In genomic region chr4:99131227-99131653, GRCm38 (mm10) we compare ENCODE assay signal across 24 mouse cellular contexts. TPM values are rescaled to one million over a fixed set of nuclear protein-coding genes. Genes with fewer than 3 reads are reported as not detected.
DNase-seq lines count a peak whose midpoint lies in the region; ATAC-seq and TF ChIP-seq lines count a peak whose summit lies in the region.
"Had no signal": no experiment of that assay in that cellular context is flagged by ENCODE, and none has a peak within 500 bp of the region (broad histone marks: within the 10 kb centered on the region; RNA-seq: fewer than 3 reads in every experiment).

No protein-coding gene starts in this region.

- no peaks in the 10 kb centered on the region for H3K9me3 ChIP-seq in intestine, postnatal 0 days (ENCODE audit: control insufficient read depth)
- H3K9me3 ChIP-seq: embryonic facial prominence, embryonic 15.5 days; heart, embryonic 10.5 days; limb, embryonic 12.5 days; liver, embryonic 13.5 days had no signal

- H3K4me3 ChIP-seq in intestine, postnatal 0 days (ENCODE audit: low read depth, low read length) = no peak overlapping the region
- H3K4me3 ChIP-seq: embryonic facial prominence, embryonic 15.5 days; heart, embryonic 10.5 days; limb, embryonic 12.5 days; liver, embryonic 13.5 days had no signal

- peak; percentile 93 for ATAC-seq in intestine, postnatal 0 days
- ATAC-seq: forebrain, embryonic 16.5 days; hindbrain, embryonic 16.5 days; midbrain, embryonic 16.5 days had no signal

- TF ChIP-seq CTCF in intestine, postnatal 0 days (IDR thresholded peaks at IDR 0.05; ENCODE audit: low read depth) = no peak

- no peak overlapping the region for H3K9ac ChIP-seq in intestine, postnatal 0 days (ENCODE audit: low read depth, low read length)
- H3K9ac ChIP-seq: embryonic facial prominence, embryonic 15.5 days; limb, embryonic 12.5 days; liver, embryonic 13.5 days had no signal

- peak overlapping the region; percentile 81 for H3K27ac ChIP-seq in intestine, postnatal 0 days (ENCODE audit: low read depth, low read length)
- H3K27ac ChIP-seq: embryonic facial prominence, embryonic 15.5 days; heart, embryonic 10.5 days; limb, embryonic 12.5 days; liver, embryonic 13.5 days had no signal

- no peaks in the 10 kb centered on the region for H3K4me1 ChIP-seq in intestine, postnatal 0 days (replicated peaks; ENCODE audit: control insufficient read depth, insufficient read depth, low read length)
- H3K4me1 ChIP-seq: embryonic facial prominence, embryonic 15.5 days; heart, embryonic 10.5 days; liver, embryonic 13.5 days had no signal

- no peaks in the 10 kb centered on the region for H3K36me3 ChIP-seq in intestine, postnatal 0 days (ENCODE audit: control insufficient read depth, insufficient read depth)
- H3K36me3 ChIP-seq: embryonic facial prominence, embryonic 15.5 days; heart, embryonic 10.5 days; limb, embryonic 12.5 days; liver, embryonic 13.5 days had no signal

- WGBS in intestine, postnatal 0 days = 39% methylated on average over 9 of the region's 9 CpGs

- H3K27me3 ChIP-seq in intestine, postnatal 0 days (replicated peaks; ENCODE audit: control insufficient read depth, insufficient read depth, low read length) = no peaks in the 10 kb centered on the region
- H3K27me3 ChIP-seq: embryonic facial prominence, embryonic 15.5 days; limb, embryonic 12.5 days had no signal

- DNase-seq in adrenal gland, adult 2 months = peak; percentile 59
- no peak for DNase-seq in adrenal gland, postnatal 10 days
- DNase-seq in urinary bladder, postnatal 36 days (ENCODE audit: low spot score in 2 of 2) = peak; percentile 13 to 40
- DNase-seq in urinary bladder, postnatal 10 days (ENCODE audit: low spot score) = no peak
- peak; percentile 68 for DNase-seq in yolk sac, embryonic 10.5 days (ENCODE audit: low spot score)
- DNase-seq in kidney, adult 8-10 months = no peak
- no peak for DNase-seq in left cerebral cortex, adult 18-20 months (ENCODE audit: low spot score in 2 of 2)
- DNase-seq: cerebellum, adult 2 months; cerebellum, postnatal 36 days; gastrocnemius, postnatal 25 days; heart, postnatal 4 days; kidney, adult 2 months; kidney, postnatal 14 days; liver, embryonic 13.5 days; lung, adult 2 months; thymus, adult 2 months; thymus, postnatal 4 days had no signal

- H3K4me2 ChIP-seq in intestine, postnatal 0 days (replicated peaks; ENCODE audit: low read depth) = peak overlapping the region; percentile 45
- H3K4me2 ChIP-seq: embryonic facial prominence, embryonic 15.5 days; limb, embryonic 12.5 days; liver, embryonic 13.5 days had no signal

RNA-seq across cellular contexts. Expression of gene Dock7, which starts 10.5 kb away (rescaled TPM):
- total RNA-seq in adrenal gland, adult 2 months (2021) = 10 to 100 TPM; 39.3 to 48.2 TPM
- polyA plus RNA-seq in adrenal gland, adult 2 months (2012; rRNA removed) = 12.3 and 14.5 TPM in 2 replicates
- total RNA-seq in adrenal gland, postnatal 10 days (2021) = 10 to 100 TPM; 34.5 to 48.6 TPM
- 18.7 and 21.3 TPM in 2 replicates for polyA plus RNA-seq in intestine, postnatal 0 days (2015; fragmentation: Nextera tagmentation; extraction: Ambion mirVana)
- total RNA-seq in left cerebral cortex, adult 18-20 months (2021) = 10 to 100 TPM; 33.2 to 38.3 TPM

Comparison
In these comparisons a context has a peak if more than half of its experiments do, and no peak if none do; other contexts are left out.
1. DNase-seq: peak in adrenal gland, adult 2 months (single experiment), urinary bladder, postnatal 36 days (2 of 2) and yolk sac, embryonic 10.5 days (single experiment); none in adrenal gland, postnatal 10 days (single experiment), urinary bladder, postnatal 10 days (single experiment), kidney, adult 8-10 months (0 of 2) and left cerebral cortex, adult 18-20 months (0 of 2).